Mouse (Mus musculus) neutrophil, adult 5-6 weeks (primary cell): ENCODE measurements around the gene Skp2. TPM values are rescaled to one million over a fixed set of nuclear protein-coding genes. Genes with fewer than 3 reads are reported as not detected.
"Not testable (repeated sequence)": the region's sequence is repeated elsewhere in the genome, so short reads cannot be mapped to it uniquely, and the experiment has no call there.

ENCODE experiments used
- ATAC-seq: fragments of 151-379, 151-347 bp; 2 replicates; pipeline ENCODE4 v1.8.0; 2017; ENCODE audit warnings: mild to moderate bottlenecking, moderate TSS enrichment; ENCODE audit not compliant: insufficient number of reproducible peaks, poor library complexity, low FRiP score, severe bottlenecking; ENCODE audit errors: extremely low read depth
- total RNA-seq: library from RNA; stranded (forward); fragments of 200-1000 nt; gene quantifications from 2 replicates; pipeline ENCODE4 v1.2.3, GENCODE M21; 2017

Gene Skp2
- total RNA-seq, result 2.9 and 3.6 TPM in 2 replicates

DNA sequence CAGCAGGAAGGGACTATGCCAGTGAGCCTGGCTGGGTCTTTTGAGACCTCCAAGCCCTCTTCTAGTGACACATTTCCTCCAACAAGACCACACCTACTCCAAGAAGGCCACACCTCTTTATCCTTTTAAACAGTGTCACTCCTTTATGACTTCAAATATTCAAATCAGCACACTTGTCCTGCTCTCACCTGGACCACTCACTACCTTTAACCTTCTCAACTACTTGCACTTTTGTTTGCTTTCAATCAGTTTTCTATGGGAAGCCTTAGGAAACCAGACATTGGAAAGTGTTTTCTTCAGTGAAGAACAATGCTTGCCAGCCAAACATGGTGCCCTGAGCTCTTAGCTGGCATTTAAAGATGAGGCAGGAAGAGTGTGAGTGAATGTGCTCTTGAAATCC is at the start of gene Skp2:
Gene Skp2, minus strand, starts transcription at position 101 of the 400 bp plus-strand sequence.
- no peak for ATAC-seq

DNA sequence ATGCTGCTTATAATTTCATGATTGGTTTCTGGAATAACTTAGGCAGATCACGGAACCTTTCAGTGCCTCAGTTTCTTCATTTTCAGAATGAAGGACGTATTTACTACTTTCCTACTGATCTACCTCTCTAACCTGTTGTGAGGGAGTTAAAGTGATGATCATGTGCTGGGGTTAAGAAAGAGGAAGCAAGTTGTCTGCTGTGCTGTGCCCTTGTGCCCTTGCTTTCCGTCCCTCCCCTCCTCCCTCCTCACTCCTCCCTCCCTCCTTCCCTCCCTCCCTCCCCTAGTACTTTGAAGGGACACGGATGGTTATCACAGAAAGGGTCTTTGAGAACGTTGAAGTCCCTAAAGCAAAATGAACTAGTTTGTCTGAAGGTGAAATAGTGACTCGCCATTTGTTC is 43.2 kb upstream of the Skp2 start:
- no peak for ATAC-seq

DNA sequence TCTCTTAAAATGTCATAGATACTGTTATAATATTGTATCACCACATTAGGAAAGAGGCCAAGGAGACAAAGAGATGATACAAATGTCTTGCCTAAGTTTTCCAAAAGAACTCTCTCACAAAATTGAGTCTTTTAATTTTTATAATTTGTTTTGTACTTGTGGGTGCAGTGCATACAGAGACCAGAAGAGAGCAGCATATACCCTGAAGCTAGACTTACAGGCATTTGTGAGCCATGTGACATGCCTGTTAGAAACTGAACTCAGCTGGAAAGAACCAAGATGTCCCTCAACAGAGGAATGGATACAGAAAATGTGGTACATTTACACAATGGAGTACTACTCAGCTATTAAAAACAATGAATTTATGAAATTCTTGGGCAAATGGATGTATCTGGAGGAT is 37.5 kb upstream of the Skp2 start:
- not testable (repeated sequence) for ATAC-seq

DNA sequence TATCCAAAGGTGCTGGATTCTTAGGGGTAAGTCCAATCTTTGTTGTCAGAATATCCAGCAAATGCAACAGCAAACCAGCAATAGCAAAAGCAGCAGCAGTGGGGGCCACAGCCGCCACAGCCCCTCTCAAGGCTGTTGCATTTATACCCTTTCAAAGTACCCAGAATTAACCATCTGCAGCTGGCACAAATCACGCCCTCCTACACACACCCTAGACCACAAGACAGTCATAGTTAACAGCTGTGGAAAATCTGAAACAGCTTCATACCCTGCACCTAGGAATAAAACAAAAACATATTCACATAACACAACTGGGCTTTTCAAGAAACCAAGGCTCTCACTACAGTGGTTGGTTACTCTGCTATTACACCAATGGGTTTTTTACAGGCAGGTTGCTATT is 34.6 kb upstream of the Skp2 start:
- no peak for ATAC-seq

DNA sequence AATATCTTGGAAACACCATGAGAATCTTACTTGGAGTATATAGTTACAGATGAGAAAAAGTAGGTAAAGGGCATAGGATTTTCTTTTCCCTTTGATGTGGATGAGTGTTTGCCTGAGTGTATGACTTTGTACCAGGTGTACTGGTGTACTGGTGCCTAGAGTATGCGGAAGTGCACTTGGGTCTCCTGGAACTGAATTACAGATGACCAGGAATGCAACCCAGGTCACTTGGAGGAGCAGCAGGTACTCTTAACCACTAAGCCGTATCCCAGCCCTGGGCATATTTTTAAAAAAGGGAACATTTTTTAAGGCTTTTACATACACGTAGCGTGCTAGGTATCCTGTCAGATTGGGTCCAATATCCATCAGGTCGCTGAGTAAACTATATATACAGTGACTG is 28.8 kb upstream of the Skp2 start:
- ATAC-seq, result no peak

DNA sequence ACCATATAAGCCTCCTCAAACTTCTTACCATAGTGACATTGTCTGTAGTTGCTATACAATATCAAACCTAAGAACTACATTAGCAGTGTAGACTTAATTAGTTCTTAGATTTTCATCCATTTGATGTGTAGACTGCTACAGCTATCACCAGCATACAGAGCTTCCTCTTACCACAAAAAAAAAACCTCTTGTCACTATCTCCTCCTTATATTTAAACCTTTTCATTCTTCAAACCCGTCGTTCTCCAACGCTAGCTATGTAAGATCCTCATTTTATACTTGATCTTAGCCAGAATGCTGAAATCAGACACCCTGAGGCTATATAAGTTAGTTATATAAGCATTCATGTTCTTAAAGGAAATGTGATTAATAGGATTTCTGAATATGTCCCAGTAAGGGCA is 21.8 kb upstream of the Skp2 start:
- no peak for ATAC-seq

DNA sequence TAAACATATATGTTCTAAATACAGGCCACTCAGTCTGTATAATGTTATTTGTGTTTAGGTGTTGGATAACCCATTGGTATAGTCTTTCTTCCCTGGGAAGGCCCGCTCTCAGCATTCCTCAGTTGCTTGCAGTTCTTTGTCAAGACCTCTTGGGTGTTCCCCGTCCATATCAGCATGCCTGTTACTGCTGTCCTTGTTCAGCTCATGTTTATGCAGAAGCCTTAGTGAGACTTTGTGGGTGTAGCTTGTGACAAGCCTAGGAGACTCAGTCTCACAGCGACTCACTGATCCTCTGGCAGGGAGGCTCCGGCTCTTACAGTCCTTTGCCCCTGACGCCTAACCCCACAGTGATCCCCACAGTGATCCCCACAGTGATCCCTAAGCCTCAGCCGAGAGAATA is 8.9 kb upstream of the Skp2 start:
- ATAC-seq, result no peak

DNA sequence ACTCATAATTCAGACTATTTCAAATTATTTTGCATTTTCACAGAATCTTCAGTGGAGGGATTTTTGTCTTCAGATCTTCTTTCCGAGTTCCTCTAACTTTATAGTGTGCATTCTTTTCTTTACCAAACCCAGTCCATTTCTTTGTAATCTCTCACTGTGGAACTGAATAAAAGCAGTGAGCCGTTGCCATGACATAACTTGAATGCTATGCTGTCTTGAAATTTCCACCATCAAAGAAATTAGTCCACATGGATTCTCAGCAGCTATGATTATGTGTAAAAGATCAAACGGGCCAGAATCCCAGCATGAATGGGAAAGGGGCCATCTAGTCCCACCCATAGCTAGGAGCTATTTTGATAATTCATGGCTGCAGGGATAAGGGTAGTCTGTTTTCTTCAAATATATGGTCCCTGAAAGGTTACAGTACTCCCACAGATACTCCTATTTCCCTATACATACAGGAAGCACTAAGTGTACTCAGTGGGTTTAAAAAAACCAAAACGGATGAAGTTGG is 7.4 kb upstream of the Skp2 start:
- ATAC-seq, result no peak

DNA sequence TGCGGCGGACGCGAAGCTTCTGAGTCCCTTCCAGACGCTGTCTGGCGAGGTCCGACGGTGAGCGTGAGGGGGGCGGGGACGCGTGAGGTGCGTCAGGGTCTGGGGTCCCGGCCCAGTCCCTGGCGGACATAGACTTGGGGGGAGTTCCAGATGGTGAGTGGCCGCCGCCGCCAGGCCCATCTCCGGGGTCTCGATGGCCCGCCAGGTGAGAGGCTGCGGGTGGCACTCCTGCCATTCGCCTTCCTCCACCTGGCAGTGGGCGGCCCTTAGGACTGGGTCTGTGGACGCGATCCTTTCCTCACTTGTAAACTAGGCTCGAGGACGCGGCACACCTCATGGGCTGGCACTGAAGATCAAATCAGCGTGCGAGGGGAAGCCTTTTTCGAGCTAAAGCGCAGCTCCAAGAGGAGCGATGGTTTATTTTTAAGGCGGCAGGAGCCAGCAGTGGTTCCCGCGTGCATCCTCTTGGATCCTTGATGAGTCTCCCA is 14.5 kb downstream of the Skp2 start:
- ATAC-seq, result peak; percentile 31

DNA sequence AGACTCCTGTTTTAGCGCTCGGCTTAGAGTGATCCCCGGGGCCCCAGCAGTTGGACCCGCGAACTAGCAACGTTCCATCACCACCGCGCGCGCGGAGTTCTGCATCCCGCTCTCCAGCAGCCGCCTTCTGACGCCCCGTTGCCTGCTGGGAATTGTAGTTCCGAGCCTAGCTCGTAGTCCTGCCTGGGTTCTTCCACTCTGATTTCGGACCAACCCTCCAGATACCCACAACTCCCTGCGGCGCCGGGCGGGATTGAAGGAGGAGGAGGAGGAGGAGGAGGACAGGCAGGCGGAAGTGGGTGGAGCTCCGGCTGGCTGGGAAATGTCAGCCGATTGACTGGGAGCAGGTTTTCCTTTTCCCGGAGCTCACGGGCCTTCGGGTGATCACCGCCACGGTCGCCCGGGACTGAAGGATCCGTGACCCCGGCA is 15.0 kb downstream of the Skp2 start, which contains the start of gene Lmbrd2:
Gene Lmbrd2, plus strand, starts transcription at position 299 of the 429 bp plus-strand sequence.
- ATAC-seq, result peak; percentile 99

DNA sequence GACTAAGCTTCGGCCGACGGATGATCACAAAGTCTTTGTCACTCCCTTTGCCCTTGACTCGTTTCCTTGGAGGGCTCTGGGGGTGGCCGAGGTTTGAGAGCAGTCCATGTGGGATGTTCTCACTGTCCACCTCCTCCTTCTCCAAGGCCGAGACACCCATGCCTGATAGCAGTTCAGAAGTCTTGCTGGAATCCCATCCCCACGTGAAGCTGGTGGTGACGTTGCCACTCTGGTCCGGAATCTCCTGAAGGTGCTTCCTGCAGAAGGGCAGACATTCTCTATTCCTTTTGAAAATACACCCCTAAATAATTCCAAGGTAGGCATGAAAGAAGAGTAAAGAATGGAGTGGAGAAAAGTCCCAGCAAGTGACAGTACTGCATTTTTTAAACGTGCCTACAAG is 15.8 kb downstream of the Skp2 start:
- ATAC-seq, result no peak

DNA sequence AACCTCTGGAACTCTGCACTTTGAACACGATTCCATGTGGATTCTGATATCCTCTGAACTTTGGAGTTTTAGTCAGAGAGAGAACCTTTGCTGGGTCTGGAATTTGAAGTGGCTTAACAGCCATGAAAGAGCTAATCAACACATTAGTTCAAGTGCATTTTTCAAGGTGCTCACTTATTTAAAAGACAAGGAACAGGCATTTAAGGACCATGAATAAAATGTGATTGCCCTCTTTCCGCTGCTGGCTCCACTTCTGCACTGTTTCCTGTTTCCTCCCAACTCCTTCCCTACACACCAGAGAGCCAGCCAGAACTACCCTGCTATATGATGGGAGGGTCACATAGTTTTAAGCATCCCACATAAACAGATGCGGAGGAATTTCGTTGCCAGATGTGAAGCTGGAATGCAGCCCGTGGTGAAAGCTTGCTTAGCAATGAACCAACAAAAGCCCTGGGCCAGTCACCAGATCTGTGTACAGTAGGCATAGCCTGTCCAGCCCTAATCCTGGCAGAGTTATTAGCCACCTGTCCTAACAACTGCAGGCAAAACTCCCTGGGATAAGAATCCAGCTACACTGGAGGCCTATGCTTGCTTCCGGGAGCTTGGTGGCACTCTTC is 20.2 kb downstream of the Skp2 start:
- no peak for ATAC-seq

DNA sequence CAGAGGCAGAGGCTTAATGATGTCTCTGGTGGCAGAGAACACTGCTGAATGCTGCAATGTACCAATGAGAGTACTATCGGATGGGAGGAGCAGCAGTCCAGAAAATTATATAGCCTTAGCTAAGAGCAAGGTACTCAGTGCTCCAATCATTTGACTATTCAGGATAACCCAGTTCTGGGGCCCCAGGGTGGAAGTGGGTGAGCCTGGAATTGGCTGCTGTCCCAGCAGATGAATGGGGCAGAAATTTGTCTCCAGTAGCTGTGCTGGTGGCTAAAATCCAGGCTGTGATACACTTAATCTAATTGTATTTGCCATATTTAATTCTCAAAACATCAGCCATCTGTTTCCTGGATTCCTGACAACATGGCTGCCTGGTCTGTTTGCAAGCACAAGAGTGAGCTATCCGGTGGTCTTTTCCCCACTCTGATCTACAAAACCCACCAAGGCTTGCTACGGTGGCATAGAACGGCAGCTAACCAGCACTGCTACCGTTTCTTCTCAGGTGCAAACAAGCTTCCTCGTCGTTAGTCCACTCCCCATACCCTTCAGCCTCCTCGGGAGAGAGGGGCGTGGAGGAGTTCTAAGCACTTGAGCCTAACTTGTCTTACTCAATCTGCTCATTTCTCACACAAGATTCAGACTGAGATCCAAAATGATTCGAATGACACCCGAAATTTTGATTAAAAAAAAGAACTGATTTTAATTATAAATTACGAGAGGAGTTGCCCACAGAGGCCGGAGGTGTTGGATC is 22.4 kb downstream of the Skp2 start:
- ATAC-seq, result no peak

DNA sequence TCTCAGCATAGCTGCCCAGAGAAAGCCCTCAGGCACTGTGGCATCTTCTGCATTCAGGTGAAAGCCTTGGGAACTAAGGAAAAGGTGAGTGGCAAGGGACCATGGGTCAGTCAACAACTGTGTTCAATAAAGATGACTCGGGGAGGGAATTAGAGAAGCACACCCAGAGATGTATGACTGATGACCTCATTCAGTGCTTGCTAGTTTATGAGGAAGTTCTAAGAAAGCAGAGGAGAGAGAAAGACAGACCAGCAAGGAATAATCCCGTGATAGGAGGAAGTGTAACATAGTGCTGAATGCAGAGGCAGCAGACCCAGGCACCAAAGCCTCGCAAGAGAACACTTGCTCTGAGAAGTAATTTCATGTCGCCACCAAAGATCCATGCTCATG is 23.7 kb downstream of the Skp2 start:
- no peak for ATAC-seq

DNA sequence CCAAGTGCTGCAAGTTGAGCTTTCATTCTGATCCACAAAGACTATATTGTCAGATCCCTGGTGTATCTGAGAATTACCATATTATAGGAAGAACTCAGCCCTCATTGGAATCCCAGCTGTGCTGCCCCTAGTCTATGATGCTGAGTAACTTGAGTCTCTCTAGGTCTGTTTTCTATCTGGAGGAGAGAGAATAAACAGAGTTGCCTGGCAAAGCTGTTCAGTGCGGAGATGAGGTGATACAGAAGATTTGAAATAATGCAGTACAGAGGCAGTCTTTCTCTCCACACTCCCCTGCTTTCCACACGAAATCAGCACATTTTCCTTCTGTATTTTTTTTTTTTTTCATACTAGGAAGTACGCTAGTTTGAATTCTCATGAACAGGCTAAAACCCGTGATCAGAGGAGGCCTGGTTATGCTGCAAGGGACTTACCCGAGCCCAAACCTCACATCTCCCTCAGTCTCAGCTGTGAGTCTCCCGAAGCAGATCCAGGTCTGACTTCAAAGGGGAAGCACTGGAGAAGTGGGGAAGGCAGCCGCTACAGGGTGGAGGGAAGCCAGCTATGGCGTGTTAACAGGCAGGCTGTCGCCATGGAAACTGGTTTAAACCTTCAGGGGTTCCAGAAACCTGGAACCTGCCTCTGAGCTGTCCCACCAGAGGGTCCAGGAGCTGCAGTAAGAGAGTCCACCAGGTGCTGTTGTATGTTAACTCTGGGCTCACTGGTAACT is 24.3 kb downstream of the Skp2 start:
- ATAC-seq, result no peak

DNA sequence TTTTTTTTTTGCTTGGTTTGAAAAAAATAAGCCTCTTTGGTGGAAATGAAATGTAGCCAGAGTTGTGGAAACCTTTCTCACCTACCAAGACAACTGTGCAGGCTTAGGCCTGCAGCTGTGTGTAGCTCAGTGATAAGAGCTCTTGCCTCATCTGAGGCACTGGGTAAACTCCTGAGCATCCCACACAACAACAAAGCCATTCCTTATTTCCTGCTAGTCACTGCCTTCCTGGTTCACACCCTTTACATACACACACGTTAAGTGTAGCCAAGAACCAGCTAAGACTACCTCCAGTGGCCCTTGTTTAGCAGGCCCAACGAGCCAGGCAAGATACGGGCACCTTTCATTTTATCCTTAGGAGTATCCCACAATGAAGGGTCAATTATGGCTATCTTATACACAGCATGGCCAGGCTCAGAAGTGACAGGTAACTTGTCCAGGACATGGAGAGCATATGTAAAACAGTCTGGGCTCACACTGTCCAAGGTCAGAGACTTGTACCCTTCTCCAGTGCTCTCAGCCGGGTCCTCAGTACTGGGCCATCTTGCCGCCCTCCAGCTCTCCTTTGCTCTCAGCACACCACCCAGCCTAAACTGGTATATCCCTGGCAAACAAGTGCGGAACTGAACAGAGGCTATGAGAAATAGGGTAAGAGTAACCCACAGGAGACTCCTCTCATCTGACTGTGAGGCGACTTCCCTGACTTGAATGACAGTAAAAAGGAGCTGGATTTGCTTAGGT is 28.0 kb downstream of the Skp2 start:
- ATAC-seq, result no peak

DNA sequence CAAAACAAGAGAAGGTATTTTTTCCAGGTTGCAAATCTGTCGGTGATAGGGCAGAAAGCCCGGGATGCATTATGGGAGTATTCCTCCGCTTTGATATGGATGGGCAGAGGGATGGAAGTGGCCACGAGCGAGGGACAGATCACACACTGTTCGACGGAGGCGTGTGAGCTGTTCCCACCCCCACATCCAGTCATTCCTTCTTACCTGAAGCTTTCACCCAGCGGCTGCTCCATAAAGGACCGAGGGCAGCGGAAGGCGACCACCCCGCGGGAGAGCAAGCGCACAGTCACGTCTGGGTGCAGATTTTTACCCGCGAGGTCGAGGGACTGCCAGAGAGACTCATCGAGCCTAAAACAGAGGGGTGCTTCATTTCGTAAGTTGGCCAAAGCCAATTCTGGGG is 30.4 kb downstream of the Skp2 start:
- ATAC-seq, result no peak

DNA sequence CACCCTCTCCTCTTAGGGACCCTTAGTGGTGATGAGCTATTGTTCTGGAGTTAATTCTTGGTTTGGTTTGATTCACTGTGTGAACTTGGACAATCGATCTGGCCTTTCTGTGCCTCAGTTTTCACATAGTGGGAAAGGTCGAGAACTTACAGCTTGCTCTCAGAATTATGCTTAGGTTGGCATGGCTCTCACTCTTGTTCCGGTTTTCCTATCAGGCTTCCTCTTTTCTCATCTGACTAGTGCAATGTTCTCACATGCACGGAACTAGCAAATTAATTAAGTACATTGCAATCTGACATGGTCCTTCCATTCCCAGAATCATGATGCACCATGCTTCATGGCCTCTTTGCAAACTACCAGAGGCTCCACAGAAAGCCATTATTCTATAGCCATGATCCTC is 32.2 kb downstream of the Skp2 start:
- peak; percentile 27; the same call in 1 of the 2 replicates for ATAC-seq

DNA sequence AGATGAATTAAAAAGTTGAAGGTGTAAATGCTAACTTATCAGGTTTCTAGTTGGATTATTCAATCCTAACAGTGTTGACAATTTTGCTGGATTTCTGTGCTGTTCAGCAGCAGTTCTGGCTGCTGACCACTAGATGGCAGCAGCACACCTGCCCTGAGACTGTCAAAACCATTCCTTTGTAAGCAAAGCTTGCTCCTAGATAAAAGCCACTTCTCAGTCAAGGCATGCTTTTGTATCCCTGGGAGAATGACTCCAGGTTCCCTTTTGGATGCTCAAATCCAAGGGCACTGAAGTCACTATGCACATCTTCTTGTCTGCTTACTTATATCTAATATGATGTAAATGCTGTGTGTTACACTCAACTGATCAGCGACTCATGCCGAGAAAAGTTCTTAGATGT is 35.1 kb downstream of the Skp2 start:
- ATAC-seq, result peak; percentile 80
